19 mouse cellular contexts compared by ENCODE assay signal in the genomic region with DNA sequence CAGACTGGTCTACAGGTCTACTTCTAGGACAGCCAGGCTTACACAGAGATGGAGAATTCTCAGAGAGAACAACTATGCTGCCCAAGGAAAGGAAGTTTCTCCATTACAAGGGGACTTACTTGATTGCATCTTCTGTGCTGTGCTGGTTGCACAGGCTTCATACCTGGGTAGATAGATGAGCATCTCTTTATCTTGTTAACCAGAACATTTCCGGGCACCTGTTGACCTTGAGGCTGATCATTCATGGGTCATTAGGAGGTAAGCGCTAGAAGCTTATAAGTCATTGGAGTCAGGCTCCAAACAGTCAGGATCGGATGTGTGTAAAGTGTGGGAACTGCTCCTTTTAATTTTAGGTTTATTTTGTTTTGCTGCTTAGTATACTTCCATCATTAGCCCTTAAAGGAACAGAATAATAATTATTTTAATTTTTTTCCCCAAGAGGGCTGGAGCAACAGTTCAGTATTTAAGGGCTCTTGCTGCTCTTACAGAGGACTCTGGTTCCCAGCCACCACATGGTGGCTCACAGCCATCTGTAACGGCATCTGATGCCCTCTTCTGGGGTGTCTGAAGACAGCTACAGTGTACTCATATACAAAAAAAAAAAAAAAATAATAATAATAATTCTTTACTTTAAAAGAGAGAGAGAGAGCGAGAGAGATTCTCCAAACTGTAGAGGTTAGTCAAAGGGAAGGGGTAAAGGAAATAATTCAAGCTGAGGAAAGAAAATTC. TPM values are rescaled to one million over a fixed set of nuclear protein-coding genes. Genes with fewer than 3 reads are reported as not detected.
DNase-seq lines count a peak whose midpoint lies in the region; ATAC-seq and TF ChIP-seq lines count a peak whose summit lies in the region.
"Had no signal": no experiment of that assay in that cellular context is flagged by ENCODE, and none has a peak within 500 bp of the region (broad histone marks: within the 10 kb centered on the region; RNA-seq: fewer than 3 reads in every experiment).

No protein-coding gene starts in this region.

- peak; percentile 82 for DNase-seq in heart, adult 11 months
- no peak for DNase-seq in heart, postnatal 10 days
- DNase-seq in liver, postnatal 0 days: no peak
- DNase-seq in ES-CJ7 (ENCODE audit: low read depth, low spot score): peak; percentile 82
- no peak for DNase-seq in adrenal gland, adult 18-20 months (ENCODE audit: low spot score in 2 of 2)
- DNase-seq: kidney, postnatal 14 days; layer of hippocampus, adult 9-11 months; lung, adult 2 months; lung, postnatal 36 days; right cerebral cortex, postnatal 25 days had no signal

- TF ChIP-seq EP300 in liver, postnatal 0 days (IDR thresholded peaks at IDR 0.05; ENCODE audit: low read depth): no peak

- no peaks in the 10 kb centered on the region for H3K27me3 ChIP-seq in liver, postnatal 0 days (ENCODE audit: insufficient read depth, low read length)
- no peaks in the 10 kb centered on the region for H3K27me3 ChIP-seq in liver, embryonic 12.5 days (replicated peaks)
- H3K27me3 ChIP-seq in forebrain, embryonic 12.5 days: no peaks in the 10 kb centered on the region
- H3K27me3 ChIP-seq: forebrain, embryonic 15.5 days; heart, embryonic 15.5 days; limb, embryonic 12.5 days had no signal

- H3K4me1 ChIP-seq in liver, postnatal 0 days (ENCODE audit: insufficient read depth): no peaks in the 10 kb centered on the region
- peaks cover 19% of the 10 kb centered on the region for H3K4me1 ChIP-seq in liver, embryonic 12.5 days
- no peaks in the 10 kb centered on the region for H3K4me1 ChIP-seq in cortical plate, adult 2 months (ENCODE audit: control insufficient read depth, insufficient read depth, low read length)
- peaks cover 7% of the 10 kb centered on the region for H3K4me1 ChIP-seq in forebrain, embryonic 12.5 days
- H3K4me1 ChIP-seq: limb, embryonic 12.5 days had no signal

- no peak overlapping the region for H3K4me3 ChIP-seq in liver, postnatal 0 days (ENCODE audit: low read depth, low read length)
- H3K4me3 ChIP-seq in liver, embryonic 12.5 days: no peak overlapping the region
- no peak overlapping the region for H3K4me3 ChIP-seq in cortical plate, adult 2 months (ENCODE audit: insufficient read depth, low read length)
- H3K4me3 ChIP-seq in forebrain, embryonic 12.5 days (replicated peaks): no peak overlapping the region
- H3K4me3 ChIP-seq: forebrain, embryonic 15.5 days; heart, embryonic 15.5 days; limb, embryonic 12.5 days had no signal

- WGBS in liver, postnatal 0 days (ENCODE audit: insufficient replicate concordance): 68% methylated on average over 5 of the region's 5 CpGs
- WGBS in liver, embryonic 12.5 days (ENCODE audit: insufficient replicate concordance): 58% methylated on average over 5 of the region's 5 CpGs
- WGBS in forebrain, embryonic 12.5 days: 75% methylated on average over 5 of the region's 5 CpGs

- H3K27ac ChIP-seq in liver, postnatal 0 days (ENCODE audit: low read depth): no peak overlapping the region
- H3K27ac ChIP-seq in liver, embryonic 12.5 days: no peak overlapping the region
- H3K27ac ChIP-seq in cortical plate, adult 2 months (ENCODE audit: insufficient read depth, low read length): peak overlapping the region; percentile 44; the same call in 1 of the 2 replicates
- H3K27ac ChIP-seq in forebrain, embryonic 12.5 days: no peak overlapping the region
- H3K27ac ChIP-seq: forebrain, embryonic 15.5 days; heart, embryonic 15.5 days; limb, embryonic 12.5 days; stomach, postnatal 0 days had no signal

- intact Hi-C loops in heart, postnatal 10 days (cut with DNase I): loop anchor here (5.0 kb wide), 1 partner anchor 99 kb away; the partner anchor contains the start of gene Crlf3

- no peak overlapping the region for H3K9ac ChIP-seq in liver, postnatal 0 days (replicated peaks)
- H3K9ac ChIP-seq in liver, embryonic 12.5 days: no peak overlapping the region
- H3K9ac ChIP-seq in forebrain, embryonic 12.5 days: no peak overlapping the region
- H3K9ac ChIP-seq: forebrain, embryonic 15.5 days; heart, embryonic 15.5 days; limb, embryonic 12.5 days had no signal

- no peak overlapping the region for H3K4me2 ChIP-seq in liver, postnatal 0 days (ENCODE audit: low read depth, low read length)
- no peak overlapping the region for H3K4me2 ChIP-seq in liver, embryonic 12.5 days
- no peak overlapping the region for H3K4me2 ChIP-seq in forebrain, embryonic 12.5 days
- H3K4me2 ChIP-seq: forebrain, embryonic 15.5 days; heart, embryonic 15.5 days; limb, embryonic 12.5 days; midbrain, embryonic 11.5 days had no signal

- ATAC-seq in liver, postnatal 0 days: no peak
- no peak for ATAC-seq in liver, embryonic 12.5 days
- no peak for ATAC-seq in forebrain, embryonic 12.5 days (ENCODE audit: low FRiP score)
- ATAC-seq: forebrain, embryonic 15.5 days had no signal

- H3K9me3 ChIP-seq in liver, postnatal 0 days (ENCODE audit: low read length): no peaks in the 10 kb centered on the region
- no peaks in the 10 kb centered on the region for H3K9me3 ChIP-seq in liver, embryonic 12.5 days (replicated peaks)
- H3K9me3 ChIP-seq in forebrain, embryonic 12.5 days: no peaks in the 10 kb centered on the region
- H3K9me3 ChIP-seq: forebrain, embryonic 15.5 days; heart, embryonic 15.5 days; limb, embryonic 12.5 days had no signal

- TF ChIP-seq POLR2A in cortical plate, adult 2 months (IDR thresholded peaks at IDR 0.05; ENCODE audit: extremely low read depth, insufficient read depth, low read length): no peak

- 0 out of 2 replicates have a peak, but pooled peaks cover 3% of the 10 kb centered on the region for H3K36me3 ChIP-seq in liver, postnatal 0 days (replicated peaks; ENCODE audit: insufficient read depth, low read length)
- 0 out of 2 replicates have a peak, but pooled peaks cover 3% of the 10 kb centered on the region for H3K36me3 ChIP-seq in liver, embryonic 12.5 days
- H3K36me3 ChIP-seq in forebrain, embryonic 12.5 days (replicated peaks): no peaks in the 10 kb centered on the region
- H3K36me3 ChIP-seq: forebrain, embryonic 15.5 days; heart, embryonic 15.5 days; limb, embryonic 12.5 days had no signal

- peak; percentile 23; the same call in 1 of the 2 replicates for TF ChIP-seq CTCF in liver, postnatal 0 days (IDR thresholded peaks at IDR 0.05; ENCODE audit: low read depth)
- no peak for TF ChIP-seq CTCF in cortical plate, adult 2 months (IDR thresholded peaks at IDR 0.05; ENCODE audit: extremely low read depth, insufficient read depth, low read length)

RNA-seq across cellular contexts. Expression of gene Rnf135, which starts 2.5 kb away (rescaled TPM):
- total RNA-seq in heart, postnatal 10 days (2021): 10 to 100 TPM in 1 of 2 experiments, 1 to 10 TPM in 1; 7.7 to 10.4 TPM
- 6.8 and 7.7 TPM in 2 replicates for polyA plus RNA-seq in liver, postnatal 0 days (2015; fragmentation: Nextera tagmentation; extraction: Ambion mirVana)
- polyA plus RNA-seq in liver, embryonic 12.5 days (2016; fragmentation: Nextera tagmentation; extraction: Ambion mirVana): 4.2 and 5.0 TPM in 2 replicates
- 4.7 and 5.0 TPM in 2 replicates for polyA plus RNA-seq in cortical plate, adult 2 months (2012; rRNA removed)
- total RNA-seq in adrenal gland, adult 18-20 months (2021): 1 to 10 TPM; 5.9 to 9.1 TPM
- 2.8 and 2.9 TPM in 2 replicates for polyA plus RNA-seq in forebrain, embryonic 12.5 days (2016; fragmentation: Nextera tagmentation; extraction: Ambion mirVana)

RNA-seq across cellular contexts. Expression of gene Adap2, which starts 27.3 kb away (rescaled TPM):
- 10 to 100 TPM in 1 of 2 experiments, 1 to 10 TPM in 1; 8.8 to 18.4 TPM for total RNA-seq in heart, postnatal 10 days (2021)
- 10.8 and 12.1 TPM in 2 replicates for polyA plus RNA-seq in liver, postnatal 0 days (2015; fragmentation: Nextera tagmentation; extraction: Ambion mirVana)
- polyA plus RNA-seq in liver, embryonic 12.5 days (2016; fragmentation: Nextera tagmentation; extraction: Ambion mirVana): 2.7 and 2.8 TPM in 2 replicates
- polyA plus RNA-seq in cortical plate, adult 2 months (2012; rRNA removed): 5.6 and 7.2 TPM in 2 replicates
- 10 to 100 TPM in 1 of 2 experiments, 1 to 10 TPM in 1; 9.6 to 11.1 TPM for total RNA-seq in adrenal gland, adult 18-20 months (2021)
- 1.4 and 1.7 TPM in 2 replicates for polyA plus RNA-seq in forebrain, embryonic 12.5 days (2016; fragmentation: Nextera tagmentation; extraction: Ambion mirVana)
- total RNA-seq: granulocyte monocyte progenitor cell, adult 5-6 weeks had no signal

RNA-seq across cellular contexts. Expression of gene Rhot1, which starts 27.6 kb away (rescaled TPM):
- total RNA-seq in heart, postnatal 10 days (2021): 10 to 100 TPM; 67.4 to 72.5 TPM
- 22.7 and 24.6 TPM in 2 replicates for polyA plus RNA-seq in liver, postnatal 0 days (2015; fragmentation: Nextera tagmentation; extraction: Ambion mirVana)
- 36.7 and 36.9 TPM in 2 replicates for polyA plus RNA-seq in liver, embryonic 12.5 days (2016; fragmentation: Nextera tagmentation; extraction: Ambion mirVana)
- polyA plus RNA-seq in cortical plate, adult 2 months (2012; rRNA removed): 53.2 and 54.1 TPM in 2 replicates
- 10 to 100 TPM; 54.4 to 71.5 TPM for total RNA-seq in adrenal gland, adult 18-20 months (2021)
- 61.9 and 65.5 TPM in 2 replicates for polyA plus RNA-seq in forebrain, embryonic 12.5 days (2016; fragmentation: Nextera tagmentation; extraction: Ambion mirVana)

RNA-seq across cellular contexts. Expression of gene Tefm, which starts 39.2 kb away (rescaled TPM):
- total RNA-seq in heart, postnatal 10 days (2021): 10 to 100 TPM; 22.6 to 23.7 TPM
- polyA plus RNA-seq in liver, postnatal 0 days (2015; fragmentation: Nextera tagmentation; extraction: Ambion mirVana): 17.1 and 18.0 TPM in 2 replicates
- polyA plus RNA-seq in liver, embryonic 12.5 days (2016; fragmentation: Nextera tagmentation; extraction: Ambion mirVana): 18.2 and 22.4 TPM in 2 replicates
- polyA plus RNA-seq in cortical plate, adult 2 months (2012; rRNA removed): 7.8 and 9.0 TPM in 2 replicates
- total RNA-seq in adrenal gland, adult 18-20 months (2021): 10 to 100 TPM; 13.6 to 15.5 TPM
- polyA plus RNA-seq in forebrain, embryonic 12.5 days (2016; fragmentation: Nextera tagmentation; extraction: Ambion mirVana): 27.8 and 30.4 TPM in 2 replicates

Comparison
In these comparisons a context has a peak if more than half of its experiments do, and no peak if none do; other contexts are left out.
1. DNase-seq: peak in heart, adult 11 months (single experiment) and ES-CJ7 (single experiment); none in heart, postnatal 10 days (0 of 2), liver, postnatal 0 days (single experiment) and adrenal gland, adult 18-20 months (0 of 2).